Mouse (Mus musculus): ENCODE data around the gene Gal3st2.
"Not testable (repeated sequence)": the region's sequence is repeated elsewhere in the genome, so short reads cannot be mapped to it uniquely, and the experiment has no call there.

DNA sequence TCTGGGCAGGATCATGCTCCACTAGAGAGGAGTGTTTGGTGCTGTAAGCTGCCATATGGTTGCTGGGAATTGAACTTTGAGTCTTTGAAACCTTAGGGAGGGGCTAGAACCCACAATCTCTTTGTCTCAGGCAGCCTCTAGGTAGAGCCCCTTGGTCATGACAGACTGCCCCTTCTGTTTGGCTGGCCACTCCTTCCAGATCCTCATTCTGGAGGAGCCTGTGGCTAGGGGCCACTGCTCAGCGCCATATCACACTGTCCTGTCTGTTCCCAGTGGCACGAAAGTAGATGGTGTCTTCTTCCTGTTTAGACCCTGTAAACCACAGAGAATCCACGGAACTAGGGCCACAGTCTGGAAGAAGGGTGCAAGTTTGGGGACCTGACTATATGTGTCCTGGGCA, 61.5 kb downstream of the Gal3st2 start:
- TF ChIP-seq CTCF (conservative IDR thresholded peaks at IDR 0.05; ENCODE audit: low read length); POU5F1 (IDR thresholded peaks at IDR 0.05; ENCODE audit: borderline replicate concordance, low read length): not testable (repeated sequence)

Measured in E14TG2a.4 (cell line).